Mouse (Mus musculus) regulatory T cell (primary cell): ENCODE results near the gene Klhl41.
"Not testable (repeated sequence)": the region's sequence is repeated elsewhere in the genome, so short reads cannot be mapped to it uniquely, and the experiment has no call there.

Experiments
- in situ Hi-C: fragments of 300-600 bp; cut with MboI, MseI; formaldehyde crosslinking; loops from one replicate; pipeline ENCODE4 v1.15.1; 2025; ENCODE audit warnings: high pct_unique_total_duplicates

The Klhl41 gene

DNA sequence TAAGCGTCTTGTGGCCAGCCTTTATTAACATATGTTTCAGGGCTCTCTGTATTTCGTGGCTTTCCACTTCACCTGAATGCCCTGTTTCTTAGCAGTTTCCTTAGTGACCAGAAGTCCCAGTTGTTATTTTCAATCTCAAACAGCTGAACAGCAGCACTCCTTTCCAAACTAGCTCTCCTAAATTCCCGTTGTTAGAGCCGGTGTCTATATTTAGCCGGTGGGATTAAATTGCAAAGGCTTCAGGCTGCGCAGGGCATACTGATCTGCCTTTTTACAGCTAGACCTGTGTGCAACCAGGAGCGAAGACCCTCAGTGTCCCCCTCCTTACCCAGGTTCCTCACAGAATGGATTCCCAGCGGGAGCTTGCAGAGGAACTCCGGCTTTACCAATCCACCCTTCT, at the start of gene Klhl41:
Klhl41 (plus strand) TSS at position 268 of the 400 bp plus-strand sequence.
- in situ Hi-C loops = no loop called here

- in situ Hi-C loops = no loop called here
Observed at GRCm38 (mm10) chr2:69629215-69629614, 40.7 kb upstream of the Klhl41 start.

- in situ Hi-C loops = no loop called here
Observed at GRCm38 (mm10) chr2:69629914-69630313, 40.0 kb upstream of the Klhl41 start.

DNA sequence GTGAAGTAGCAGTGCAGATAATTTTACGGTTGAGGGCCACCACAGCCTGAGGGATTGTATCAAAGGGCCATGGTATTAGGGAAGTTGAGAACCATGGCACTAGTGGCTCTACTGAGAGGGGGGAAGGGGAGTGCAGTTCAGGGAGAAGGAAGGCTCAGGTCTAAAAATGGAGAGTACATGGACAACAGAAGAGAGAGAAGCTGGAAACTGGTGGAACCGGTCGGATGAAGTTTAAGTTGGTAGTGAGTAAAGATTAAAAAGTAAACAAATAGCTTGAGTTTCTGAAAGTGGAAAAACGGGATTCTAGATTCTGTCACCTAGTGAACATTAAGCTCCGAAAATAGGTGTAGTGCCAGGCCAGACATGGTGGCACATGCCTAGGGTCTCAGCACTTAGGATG, 39.1 kb upstream of the Klhl41 start:
- in situ Hi-C loops = no loop called here

DNA sequence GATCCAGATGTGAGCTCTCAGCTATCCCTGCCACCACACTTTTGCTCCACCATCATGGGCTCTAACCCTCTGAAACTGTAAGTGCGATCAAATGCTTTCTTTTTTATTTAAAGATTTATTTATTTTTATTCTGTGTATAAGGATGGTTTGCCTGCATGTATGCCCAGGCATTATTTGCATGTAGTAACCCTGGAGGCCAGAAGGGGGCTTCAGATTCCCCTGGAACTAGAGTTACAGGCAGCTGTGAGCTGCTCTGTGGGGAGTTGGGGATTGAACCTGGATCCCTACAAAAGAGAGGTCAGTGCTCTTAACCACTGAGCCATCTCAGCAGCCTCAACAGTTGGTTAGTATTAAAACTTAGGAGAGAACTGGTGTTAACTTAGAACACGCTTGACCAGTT, 38.5 kb upstream of the Klhl41 start:
- in situ Hi-C loops = no loop called here

- in situ Hi-C loops = no loop called here
Observed at GRCm38 (mm10) chr2:69635064-69635701, 34.7 kb upstream of the Klhl41 start.

DNA sequence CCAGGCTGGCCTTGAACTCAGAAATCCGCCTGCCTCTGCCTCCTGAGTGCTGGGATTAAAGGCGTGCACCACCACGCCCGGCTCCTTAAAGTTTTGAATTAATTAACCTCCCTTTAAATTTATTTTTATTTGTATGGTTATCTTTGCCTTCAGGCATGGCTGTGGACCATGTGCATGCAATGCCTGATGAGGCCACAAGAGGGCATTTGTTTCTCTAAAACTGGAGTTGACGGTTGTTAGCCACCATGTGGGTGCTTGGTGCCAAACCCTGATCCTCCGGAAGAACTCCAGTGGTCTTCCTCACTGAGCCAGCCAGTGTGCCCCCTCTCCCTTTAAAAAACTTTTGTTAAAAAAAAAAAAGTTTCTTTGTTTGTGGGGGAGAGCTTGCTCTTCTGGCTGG, 34.1 kb upstream of the Klhl41 start:
- in situ Hi-C loops = no loop called here

DNA sequence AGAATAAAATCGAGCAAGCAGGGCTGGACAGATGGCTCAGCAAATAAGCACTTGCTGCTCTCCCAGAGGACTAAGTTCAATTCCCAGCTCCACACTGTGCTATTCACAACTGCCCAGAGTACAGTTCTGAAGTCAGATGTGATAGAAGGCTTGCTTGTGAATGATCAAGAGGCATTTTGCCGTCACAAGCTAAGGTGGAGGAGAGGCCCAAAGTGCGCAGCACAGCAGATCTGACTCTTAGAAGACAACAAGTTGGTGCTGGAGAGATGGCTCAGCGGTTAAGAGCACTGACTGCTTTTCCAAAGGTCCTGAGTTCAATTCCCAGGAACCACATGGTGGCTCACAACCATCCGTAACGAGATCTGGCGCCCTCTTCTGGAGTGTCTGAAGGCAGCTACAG, 31.9 kb upstream of the Klhl41 start:
- in situ Hi-C loops = not testable (repeated sequence)

DNA sequence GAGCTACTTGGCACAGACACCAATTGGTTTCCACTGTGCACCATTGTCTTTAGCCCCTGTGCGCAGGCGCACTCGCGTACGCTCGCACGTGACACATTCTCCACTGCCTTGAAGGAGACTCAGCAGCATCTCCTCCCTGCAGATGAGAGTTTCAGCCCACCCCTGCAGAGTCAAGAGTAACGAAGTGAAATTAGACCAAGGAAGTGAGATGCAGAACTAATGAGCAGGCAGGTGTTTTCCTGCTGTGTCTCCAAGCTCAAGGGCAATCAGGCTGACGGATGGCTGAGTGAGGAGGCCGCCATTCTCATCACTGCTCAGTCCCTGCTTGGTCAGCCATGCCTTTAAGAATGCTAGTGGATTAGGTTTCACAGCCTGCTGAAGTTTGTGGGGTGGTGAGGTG, 29.8 kb upstream of the Klhl41 start:
- in situ Hi-C loops = no loop called here

DNA sequence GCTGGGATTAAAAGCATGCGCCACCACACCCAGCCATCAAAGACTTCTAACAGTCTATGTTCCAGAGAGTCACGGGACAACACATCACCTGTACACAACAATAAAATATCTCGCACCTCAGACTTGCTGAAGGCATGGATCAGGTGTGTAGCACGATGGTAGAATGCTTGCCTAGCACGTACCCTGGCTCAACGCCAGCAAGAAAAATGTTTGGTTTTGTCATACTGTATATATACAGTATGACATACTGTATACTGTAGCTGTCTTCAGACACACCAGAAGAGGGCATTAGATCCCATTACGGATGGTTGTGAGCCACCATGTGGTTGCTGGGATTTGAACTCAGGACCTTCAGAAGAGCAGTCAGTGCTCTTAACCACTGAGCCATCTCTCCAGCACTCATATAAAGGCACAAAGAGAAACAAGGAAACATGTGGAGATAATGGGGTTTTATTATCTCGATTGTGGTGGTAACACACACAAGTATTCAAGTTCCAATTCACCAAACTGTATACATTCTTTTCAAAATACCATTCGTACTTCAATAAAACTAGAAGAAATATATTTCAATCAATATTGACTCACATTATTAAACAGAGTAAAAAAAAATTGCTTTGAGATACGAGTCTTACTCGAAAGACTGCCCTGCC, 24.8 kb upstream of the Klhl41 start:
- in situ Hi-C loops = loop anchor here (5.0 kb wide), 1 partner anchor 67 kb away; the partner anchor contains the start of gene Fastkd1

GRCm38 (mm10) chr2:69646726-69647490, 23.0 kb upstream of the Klhl41 start, which contains the start of gene Bbs5:
Bbs5 (plus strand) TSS chr2:69647171.
- in situ Hi-C loops = loop anchor here (5.0 kb wide), 1 partner anchor 65 kb away; the partner anchor contains the start of gene Fastkd1

DNA sequence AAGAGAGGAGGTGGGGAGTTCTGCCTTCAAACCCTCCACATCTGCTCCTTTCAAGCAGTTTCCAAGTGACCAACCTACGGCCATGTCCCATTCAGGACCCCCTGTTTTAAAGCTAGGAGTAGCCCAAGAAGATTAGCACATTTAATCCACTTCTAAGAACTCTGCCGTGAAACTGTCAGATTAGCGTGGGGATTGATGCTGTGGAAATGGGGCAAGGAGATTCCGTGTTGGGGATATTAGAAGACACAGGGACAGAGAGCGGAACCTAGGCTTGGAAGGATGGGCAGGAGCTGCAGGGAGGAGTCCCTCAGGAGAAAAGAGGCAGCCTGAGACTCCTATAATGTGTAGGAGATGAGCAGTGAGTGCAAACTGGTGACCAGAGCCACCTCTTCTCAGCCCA, 20.2 kb upstream of the Klhl41 start:
- in situ Hi-C loops = loop anchor here (5.0 kb wide), 1 partner anchor 63 kb away; the partner anchor contains the start of gene Fastkd1

GRCm38 (mm10) chr2:69659326-69659725, 10.6 kb upstream of the Klhl41 start:
- in situ Hi-C loops = no loop called here

DNA sequence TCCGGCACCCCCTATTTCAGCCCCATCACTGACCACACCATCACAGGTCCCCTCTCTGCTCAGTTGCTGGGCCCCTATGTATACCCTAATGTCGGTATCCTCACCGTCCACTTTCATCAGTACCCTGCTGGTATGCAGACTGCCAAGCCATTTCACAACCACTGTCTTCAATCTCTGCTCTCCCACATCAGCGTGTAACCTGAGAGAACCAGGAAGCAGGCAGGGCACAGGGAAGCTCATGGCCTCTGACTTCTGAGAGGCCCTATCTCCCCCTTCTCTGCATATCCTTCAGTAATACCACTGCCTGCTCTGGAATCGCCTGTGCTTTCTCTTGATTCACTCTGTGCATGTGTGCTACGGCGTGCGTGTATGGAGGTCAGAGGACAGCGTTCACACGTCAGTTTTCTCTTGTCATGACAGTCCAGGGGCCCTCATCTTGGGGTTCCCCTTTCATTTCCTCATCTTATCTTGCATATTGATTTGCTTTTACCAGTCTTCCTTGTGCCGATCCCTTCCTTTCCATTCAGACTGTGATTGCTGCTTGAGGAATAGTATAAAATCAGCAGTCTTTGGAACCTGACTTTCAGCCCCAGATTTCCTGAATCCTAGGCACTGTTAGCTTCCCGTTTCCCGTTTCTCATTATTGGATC, 6.0 kb upstream of the Klhl41 start:
- in situ Hi-C loops = no loop called here

DNA sequence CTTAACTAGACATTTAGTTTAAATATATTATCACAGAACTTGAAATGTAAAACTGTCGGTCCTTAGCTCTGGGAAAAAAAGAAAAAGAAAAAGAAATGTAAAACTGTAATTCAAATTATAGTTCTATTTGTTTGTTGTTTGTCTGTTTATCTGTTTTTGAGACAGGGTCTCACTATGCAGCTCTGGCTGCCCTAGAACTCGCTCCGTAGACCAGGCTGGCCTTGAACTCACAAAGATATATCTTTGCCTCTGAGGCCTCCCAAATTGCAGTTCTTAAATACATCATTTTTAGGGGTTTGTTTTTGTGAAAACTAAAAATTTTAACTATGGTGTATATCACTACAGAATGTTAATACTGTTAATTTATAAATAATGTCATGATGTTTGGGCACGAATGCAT, 2.3 kb upstream of the Klhl41 start:
- in situ Hi-C loops = no loop called here

- in situ Hi-C loops = no loop called here
Observed at GRCm38 (mm10) chr2:69668414-69668813, 1.5 kb upstream of the Klhl41 start.

GRCm38 (mm10) chr2:69673723-69674122, 3.8 kb downstream of the Klhl41 start:
- in situ Hi-C loops = no loop called here

DNA sequence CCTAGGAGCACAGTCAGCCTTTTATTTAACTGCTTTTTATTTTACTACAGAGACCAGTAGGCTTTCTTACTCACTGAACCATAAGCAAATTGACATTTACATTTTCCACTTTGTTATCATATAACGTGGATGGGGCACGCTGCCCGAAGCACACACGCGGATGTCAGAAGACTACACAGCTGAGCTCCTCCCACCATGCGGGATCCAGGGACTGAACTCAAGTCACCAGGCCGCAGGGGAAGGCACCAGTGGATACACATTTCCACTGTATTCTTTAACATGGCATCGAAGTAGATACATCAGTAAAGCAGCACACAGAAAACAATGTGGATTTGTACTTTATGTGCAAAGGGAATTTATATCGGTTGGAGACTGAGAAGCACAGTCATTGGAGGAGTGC, 5.3 kb downstream of the Klhl41 start:
- in situ Hi-C loops = no loop called here

- in situ Hi-C loops = no loop called here
Observed at GRCm38 (mm10) chr2:69676713-69677112, 6.8 kb downstream of the Klhl41 start.

- in situ Hi-C loops = not testable (repeated sequence)
Observed at GRCm38 (mm10) chr2:69677215-69677614, 7.3 kb downstream of the Klhl41 start.

DNA sequence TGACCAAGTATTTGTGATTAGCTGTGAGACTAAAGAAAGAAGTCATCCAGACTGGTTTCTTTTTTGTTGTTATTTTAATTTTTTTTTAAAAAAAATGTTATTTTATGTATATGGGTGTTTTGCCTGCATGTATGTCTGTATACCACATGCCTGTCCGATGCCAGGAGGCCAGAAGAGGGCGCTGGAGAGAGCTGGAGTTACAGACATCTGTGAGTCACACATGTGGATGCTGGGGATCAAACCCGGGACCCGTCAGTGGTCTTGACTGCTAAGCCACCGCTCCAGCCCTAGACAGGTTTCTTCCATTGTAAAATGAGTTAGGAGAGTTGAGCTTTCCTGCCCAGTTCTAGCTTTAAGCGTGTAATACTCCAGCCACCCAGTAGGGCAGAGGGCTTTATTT, 10.1 kb downstream of the Klhl41 start:
- in situ Hi-C loops = no loop called here

DNA sequence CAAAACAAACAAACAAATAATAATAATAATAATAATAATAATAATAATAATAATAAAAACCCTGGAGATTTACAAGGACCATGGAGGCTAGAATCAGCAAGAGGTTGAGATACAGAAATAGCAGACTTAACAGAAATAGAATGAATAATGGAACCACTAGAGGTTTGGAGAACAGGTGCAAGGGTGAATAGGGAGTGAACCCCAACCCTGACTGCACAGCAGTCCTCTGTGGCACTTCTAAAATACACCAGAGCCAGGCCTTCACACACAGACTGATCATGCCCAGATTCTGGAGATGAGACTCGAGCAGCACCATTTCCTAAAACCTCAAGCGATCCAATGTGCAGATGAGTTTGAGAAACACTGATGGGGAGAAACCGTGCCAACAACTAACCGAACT, 12.0 kb downstream of the Klhl41 start:
- in situ Hi-C loops = no loop called here
